Mouse (Mus musculus): Measurements from ENCODE around the gene Pdcl3. TPM values are rescaled to one million over a fixed set of nuclear protein-coding genes. Genes with fewer than 3 reads are reported as not detected.

Pdcl3 gene
- 40.8 and 83.4 TPM in 2 replicates for total RNA-seq (2017)

- no peak for ATAC-seq (replicated peaks; ENCODE audit: low read depth, poor library complexity, severe bottlenecking)
Measured at GRCm38 (mm10) chr1:38985308-38985707, at the start of gene Pdcl3. Pdcl3 (plus strand) TSS chr1:38985608.

DNA sequence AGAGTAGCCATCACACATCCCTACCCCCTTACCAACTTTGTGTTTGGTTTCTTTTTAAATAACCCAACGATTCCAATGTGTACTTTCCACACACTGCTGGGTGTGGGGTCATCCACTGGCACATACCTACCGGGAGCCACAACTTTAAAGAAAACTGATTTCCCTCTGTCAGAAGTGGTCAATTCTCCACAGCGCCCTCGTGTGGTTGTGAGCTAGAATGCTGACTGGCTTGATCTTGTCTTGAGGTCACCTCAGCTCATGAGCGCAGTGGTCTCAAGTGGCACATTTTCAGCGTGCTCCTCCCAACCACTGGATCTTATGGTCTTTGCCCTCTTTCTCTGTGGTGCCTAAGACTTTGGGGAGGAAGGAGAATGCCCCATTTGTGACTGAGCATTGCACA lies 48.6 kb upstream of the Pdcl3 start:
- ATAC-seq (replicated peaks; ENCODE audit: low read depth, poor library complexity, severe bottlenecking) = peak; percentile 58

DNA sequence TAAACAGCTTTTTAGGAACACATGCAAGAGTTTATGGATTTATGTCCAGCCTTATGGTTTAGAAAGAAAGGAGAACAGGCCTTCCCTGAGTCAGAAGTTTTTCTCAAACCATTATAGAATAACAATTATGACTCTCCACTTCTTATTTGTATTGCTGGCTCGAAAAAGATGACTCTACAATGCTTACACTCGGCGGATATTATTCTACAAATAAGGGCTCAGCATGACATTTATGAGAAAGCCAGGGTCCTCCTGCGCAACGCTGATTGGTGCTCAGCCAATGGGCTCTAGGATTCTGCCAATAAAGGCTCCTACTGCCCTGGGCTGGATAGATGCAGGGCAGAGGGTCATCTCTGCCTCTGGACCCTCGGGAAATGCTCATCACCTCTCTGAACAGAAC lies 46.6 kb upstream of the Pdcl3 start, which contains the start of gene Nms:
Nms (plus strand) TSS at position 301 of the 400 bp plus-strand sequence.
- no peak for ATAC-seq (replicated peaks; ENCODE audit: low read depth, poor library complexity, severe bottlenecking)

GRCm38 (mm10) chr1:38939608-38940007 lies 45.8 kb upstream of the Pdcl3 start:
- 0 out of 2 replicates have a peak, but pooled peaks have one; percentile 29 for ATAC-seq (replicated peaks; ENCODE audit: low read depth, poor library complexity, severe bottlenecking)

GRCm38 (mm10) chr1:38956457-38956856 lies 29.0 kb upstream of the Pdcl3 start:
- no peak for ATAC-seq (replicated peaks; ENCODE audit: low read depth, poor library complexity, severe bottlenecking)

DNA sequence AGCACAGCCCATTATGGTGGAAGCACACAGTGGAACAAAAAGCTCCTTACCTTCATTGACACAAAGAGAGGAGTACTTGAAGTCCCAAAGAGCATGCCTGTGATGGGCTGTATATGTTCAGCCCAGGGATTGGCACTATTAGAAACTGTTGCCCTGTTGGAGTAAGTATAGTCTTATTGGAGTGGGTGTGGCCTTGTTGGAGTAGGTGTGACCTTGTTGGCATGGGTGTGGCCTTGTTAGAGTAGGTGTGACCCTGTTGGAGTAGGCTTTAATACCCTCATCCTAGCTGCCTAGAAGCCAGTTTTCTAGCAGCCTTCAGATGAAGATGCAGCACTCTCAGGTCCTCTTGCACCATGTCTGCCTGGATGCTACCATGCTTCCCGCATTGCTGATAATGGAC lies 16.3 kb upstream of the Pdcl3 start:
- ATAC-seq (replicated peaks; ENCODE audit: low read depth, poor library complexity, severe bottlenecking) = no peak

DNA sequence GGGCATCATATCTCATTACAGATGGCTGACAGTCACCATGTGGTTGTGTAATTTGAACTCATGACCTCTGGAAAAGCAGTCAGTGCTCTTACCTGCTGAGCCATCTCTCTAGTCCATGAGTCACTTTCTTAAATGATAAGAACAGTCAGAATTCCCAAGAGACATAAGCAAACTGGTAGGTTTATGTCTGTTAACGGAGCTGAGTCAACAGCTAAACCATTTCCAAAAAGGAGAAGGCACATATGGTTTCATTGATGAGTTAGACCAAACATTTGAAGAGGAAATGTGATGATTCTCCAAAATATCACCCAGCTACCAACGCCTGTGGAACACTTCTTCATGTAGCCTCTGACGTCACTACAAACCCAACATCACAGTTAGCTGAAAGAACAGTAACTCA lies 13.7 kb upstream of the Pdcl3 start:
- no peak for ATAC-seq (replicated peaks; ENCODE audit: low read depth, poor library complexity, severe bottlenecking)

- no peak for ATAC-seq (replicated peaks; ENCODE audit: low read depth, poor library complexity, severe bottlenecking)
Measured at GRCm38 (mm10) chr1:38972986-38973592, 12.3 kb upstream of the Pdcl3 start.

DNA sequence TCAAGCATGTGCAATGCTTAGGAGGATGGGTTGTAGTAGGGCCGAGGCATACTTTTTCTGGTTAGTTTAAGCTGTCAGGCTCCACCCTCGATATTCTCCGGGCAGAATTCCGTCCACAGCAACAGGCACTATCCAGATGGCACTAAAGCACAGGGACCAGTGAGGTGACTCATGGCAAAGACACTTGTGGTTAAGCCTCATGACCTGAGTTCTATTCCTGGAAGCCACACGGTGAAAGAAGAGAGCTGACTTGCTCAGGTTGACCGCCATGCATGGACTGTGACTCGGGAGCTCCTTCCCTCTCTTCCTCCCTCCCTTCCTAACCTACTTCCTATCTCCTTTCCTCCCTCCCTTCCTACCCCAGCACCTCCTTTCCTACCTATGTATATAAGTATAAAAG lies 5.5 kb upstream of the Pdcl3 start:
- no peak for ATAC-seq (replicated peaks; ENCODE audit: low read depth, poor library complexity, severe bottlenecking)

DNA sequence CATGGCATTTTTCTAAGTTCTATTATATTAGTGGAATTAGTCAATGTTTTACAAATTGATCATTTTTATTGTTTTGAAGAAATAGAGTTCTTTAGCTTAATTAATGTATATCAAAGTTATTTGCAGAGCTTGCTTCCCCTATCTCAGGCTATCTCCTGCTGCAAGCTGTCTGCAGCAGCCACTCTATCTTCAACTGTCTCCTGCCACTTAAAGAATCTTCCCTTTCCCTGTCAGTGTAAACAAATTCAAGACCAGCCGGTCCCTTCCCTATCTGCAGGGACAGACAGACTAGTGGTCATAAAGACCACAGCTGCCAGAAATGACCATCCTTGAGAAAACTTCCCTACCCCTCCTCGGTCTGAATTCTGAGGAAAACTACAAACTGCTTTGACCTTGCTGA lies 1.5 kb upstream of the Pdcl3 start:
- no peak for ATAC-seq (replicated peaks; ENCODE audit: low read depth, poor library complexity, severe bottlenecking)

DNA sequence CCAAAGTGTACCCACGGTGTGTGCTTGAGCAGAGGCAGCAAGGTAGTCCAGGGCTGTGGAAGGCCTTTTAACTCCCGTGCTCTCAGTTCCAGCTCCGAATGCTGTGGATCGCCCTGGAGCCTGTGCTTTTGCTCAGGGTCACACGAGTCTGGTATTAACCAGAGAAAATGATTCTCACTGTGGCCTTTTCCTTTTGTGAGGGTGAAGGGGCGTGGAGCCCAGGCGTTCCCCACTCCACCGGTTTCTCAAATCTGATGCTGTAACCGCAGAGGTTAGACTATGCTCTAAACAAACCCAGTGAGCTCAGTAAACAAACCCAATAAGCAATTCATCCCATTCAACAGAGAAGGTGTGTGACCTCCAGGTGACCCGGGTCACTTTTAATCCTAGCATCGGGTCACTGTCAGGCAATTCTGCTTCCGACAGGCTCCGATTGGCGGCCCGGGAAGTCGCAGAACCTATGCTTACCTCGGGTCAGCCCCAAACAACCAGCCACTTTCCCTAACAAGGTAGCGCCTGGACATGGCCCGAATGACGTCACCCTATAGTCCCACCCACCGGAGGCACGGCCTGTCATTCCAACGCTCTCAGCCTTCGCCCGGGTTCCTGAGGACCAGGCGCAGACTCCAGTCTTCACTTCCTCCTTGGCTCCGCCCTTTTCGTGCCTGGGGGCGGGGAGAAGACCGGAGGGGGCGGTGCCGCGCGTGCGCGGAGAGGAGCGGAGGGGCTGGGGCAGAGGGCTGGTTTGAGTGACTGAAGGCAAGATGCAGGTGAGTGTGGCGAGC lies 1.9 kb downstream of the Pdcl3 start:
- peak; percentile 97 for ATAC-seq (replicated peaks; ENCODE audit: low read depth, poor library complexity, severe bottlenecking)

DNA sequence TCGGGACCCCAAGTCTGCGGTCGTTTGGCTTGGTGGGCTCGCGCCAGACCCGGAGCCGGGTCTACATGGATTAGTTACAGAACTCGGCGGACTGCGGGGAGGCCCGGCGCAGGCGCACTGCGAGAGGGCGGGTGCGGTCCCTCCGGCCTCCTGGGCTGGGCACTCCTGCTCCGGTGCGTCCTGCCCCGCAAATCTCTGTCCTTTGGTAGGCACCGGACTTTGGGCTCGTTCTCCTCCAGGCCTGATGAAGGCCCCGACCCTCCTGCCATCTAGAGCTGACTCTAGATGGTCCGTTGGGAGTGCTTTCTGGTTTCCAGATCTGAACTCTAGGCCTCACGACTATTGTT lies 2.4 kb downstream of the Pdcl3 start:
- peak; percentile 62 for ATAC-seq (replicated peaks; ENCODE audit: low read depth, poor library complexity, severe bottlenecking)

- ATAC-seq (replicated peaks; ENCODE audit: low read depth, poor library complexity, severe bottlenecking) = no peak
Measured at GRCm38 (mm10) chr1:38988357-38988756, 2.9 kb downstream of the Pdcl3 start.

- no peak for ATAC-seq (replicated peaks; ENCODE audit: low read depth, poor library complexity, severe bottlenecking)
Measured at GRCm38 (mm10) chr1:38992365-38992764, 7.0 kb downstream of the Pdcl3 start.

GRCm38 (mm10) chr1:39001106-39001505 lies 15.7 kb downstream of the Pdcl3 start:
- ATAC-seq (replicated peaks; ENCODE audit: low read depth, poor library complexity, severe bottlenecking) = peak; percentile 94

DNA sequence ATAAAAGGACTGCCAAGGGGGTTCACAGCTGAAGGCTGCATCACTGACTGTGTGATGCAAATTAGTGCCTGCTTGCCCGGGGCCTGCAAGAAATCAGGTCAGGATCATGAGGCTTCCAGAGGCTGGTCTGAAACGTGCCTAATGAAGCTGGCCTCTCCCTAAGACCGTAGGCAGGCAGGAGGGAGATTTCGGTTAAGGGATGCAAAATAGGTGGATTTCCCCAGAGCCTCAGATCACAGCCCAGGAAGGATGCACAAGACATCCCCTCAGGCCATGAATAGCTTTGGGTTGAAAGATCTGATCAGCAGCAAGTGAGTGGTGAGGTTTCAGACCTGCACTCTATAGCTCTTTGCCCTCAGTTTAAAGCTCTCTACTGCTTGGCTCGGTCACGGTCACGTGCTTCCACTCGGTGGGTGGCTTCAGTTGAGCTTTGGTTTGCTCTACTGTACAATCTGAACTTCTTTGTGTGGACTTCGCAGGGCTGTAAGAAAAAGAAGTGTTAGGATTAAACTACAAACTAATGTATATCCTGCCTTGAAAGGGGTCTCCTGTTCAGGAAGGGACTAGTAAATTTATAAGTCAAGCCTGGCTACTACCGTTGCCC lies 20.4 kb downstream of the Pdcl3 start:
- ATAC-seq (replicated peaks; ENCODE audit: low read depth, poor library complexity, severe bottlenecking) = no peak

- ATAC-seq (replicated peaks; ENCODE audit: low read depth, poor library complexity, severe bottlenecking) = 0 out of 2 replicates have a peak, but pooled peaks have one; percentile 13
Measured at GRCm38 (mm10) chr1:39006830-39007829, 21.7 kb downstream of the Pdcl3 start.

GRCm38 (mm10) chr1:39010583-39011021 lies 25.2 kb downstream of the Pdcl3 start:
- ATAC-seq (replicated peaks; ENCODE audit: low read depth, poor library complexity, severe bottlenecking) = peak; percentile 78

DNA sequence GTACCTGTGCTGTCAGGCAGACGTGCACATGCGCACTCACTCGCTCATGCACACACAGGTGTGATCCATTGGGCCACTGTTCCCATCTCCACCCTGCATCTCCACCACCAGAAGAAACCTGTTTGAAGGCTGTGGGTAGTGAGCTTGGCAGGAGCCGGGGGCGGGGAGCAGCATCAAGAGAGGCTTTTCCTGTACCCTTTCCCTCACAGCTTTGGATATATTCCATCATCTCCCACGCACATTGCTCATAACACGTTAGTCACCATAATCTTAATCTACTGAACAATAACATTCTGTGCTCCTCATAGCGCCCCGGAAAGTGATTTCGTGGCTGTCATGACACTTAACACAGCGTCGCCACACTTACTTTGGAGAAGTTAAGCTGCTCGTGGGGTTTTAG lies 27.2 kb downstream of the Pdcl3 start:
- no peak for ATAC-seq (replicated peaks; ENCODE audit: low read depth, poor library complexity, severe bottlenecking)

- ATAC-seq (replicated peaks; ENCODE audit: low read depth, poor library complexity, severe bottlenecking) = no peak
Measured at GRCm38 (mm10) chr1:39013843-39014242, 28.4 kb downstream of the Pdcl3 start.

All from common myeloid progenitor, adult 5-6 weeks (primary cell).